Mouse (Mus musculus) megakaryocyte, embryonic 14.5 days (primary cell): ENCODE data around the gene Gm20777. TPM values are rescaled to one million over a fixed set of nuclear protein-coding genes. Genes with fewer than 3 reads are reported as not detected.
"Not testable (repeated sequence)": the region's sequence is repeated elsewhere in the genome, so short reads cannot be mapped to it uniquely, and the experiment has no call there.

Source experiments
- H3K27me3 ChIP-seq: replicated peaks from 2 replicates; pipeline ENCODE3; 2012; ENCODE audit warnings: inconsistent platforms
- H3K36me3 ChIP-seq: replicated peaks from 2 replicates; pipeline ENCODE3; 2012; ENCODE audit warnings: low read length, inconsistent platforms, mixed read lengths
- H3K4me1 ChIP-seq: 2 replicates; pipeline ENCODE4 v1.6.1; 2012; ENCODE audit warnings: inconsistent platforms
- H3K4me3 ChIP-seq: replicated peaks from 2 replicates; pipeline ENCODE3; 2012; ENCODE audit warnings: moderate library complexity, mild to moderate bottlenecking, inconsistent platforms
- H3K9me3 ChIP-seq: 2 replicates; pipeline ENCODE4 v1.6.1; 2012; ENCODE audit warnings: inconsistent platforms
- polyA plus RNA-seq: library from polyadenylated mRNA; stranded (reverse); fragments of >175 nt; gene quantifications from 2 replicates; pipeline ENCODE4 v1.2.3, GENCODE M21; 2012; ENCODE audit warnings: low replicate concordance; ENCODE audit not compliant: insufficient read depth

The Gm20777 gene
- not detected in 2 replicates for polyA plus RNA-seq

GRCm38 (mm10) chrY:10752350-10752749, at the start of gene Gm20777:
TSS of gene Gm20777 (minus strand) at chrY:10752450.
- not testable (repeated sequence) for H3K36me3 ChIP-seq, H3K4me3 ChIP-seq, H3K9me3 ChIP-seq, H3K4me1 ChIP-seq, H3K27me3 ChIP-seq

GRCm38 (mm10) chrY:10709551-10709950, 42.7 kb downstream of the Gm20777 start:
- H3K36me3 ChIP-seq, H3K4me1 ChIP-seq, H3K4me3 ChIP-seq, H3K27me3 ChIP-seq: not testable (repeated sequence)
- peaks cover 23% of the 10 kb centered on the region for H3K9me3 ChIP-seq

- H3K4me3 ChIP-seq, result not testable (repeated sequence)
Measured at GRCm38 (mm10) chrY:10708761-10709160, 43.5 kb downstream of the Gm20777 start.

GRCm38 (mm10) chrY:10708226-10708625, 44.0 kb downstream of the Gm20777 start:
- not testable (repeated sequence) for H3K4me1 ChIP-seq, H3K4me3 ChIP-seq, H3K36me3 ChIP-seq, H3K27me3 ChIP-seq
- H3K9me3 ChIP-seq, result peaks cover 23% of the 10 kb centered on the region

More at GRCm38 (mm10) chrY:10708761-10709160, 43.5 kb downstream of the Gm20777 start:
- not testable (repeated sequence) for H3K36me3 ChIP-seq, H3K4me1 ChIP-seq, H3K27me3 ChIP-seq
- H3K9me3 ChIP-seq, result peaks cover 23% of the 10 kb centered on the region

- not testable (repeated sequence) for H3K36me3 ChIP-seq, H3K4me3 ChIP-seq
Measured at GRCm38 (mm10) chrY:10706686-10707085, 45.6 kb downstream of the Gm20777 start.

More at GRCm38 (mm10) chrY:10706686-10707085, 45.6 kb downstream of the Gm20777 start:
- H3K4me1 ChIP-seq, H3K27me3 ChIP-seq: not testable (repeated sequence)
- H3K9me3 ChIP-seq, result peaks cover 23% of the 10 kb centered on the region

Other genes starting within 250 kb of the Gm20777 start
- not detected in 2 replicates for gene Gm20737, start 216.4 kb downstream of the Gm20777 start, polyA plus RNA-seq
- not detected in 2 replicates for gene Gm21775, start 199.0 kb downstream of the Gm20777 start, polyA plus RNA-seq
- gene Gm21900, start 136.1 kb downstream of the Gm20777 start, polyA plus RNA-seq, result not detected in 2 replicates